Mouse (Mus musculus): ENCODE data around the gene Nectin2. TPM values are rescaled to one million over a fixed set of nuclear protein-coding genes. Genes with fewer than 3 reads are reported as not detected.
A peak's percentile ranks its signal among the peaks of the same experiment; 100 is the strongest.

Nectin2 gene
- polyA plus RNA-seq, 1 experiment, result 7.7 TPM

DNA sequence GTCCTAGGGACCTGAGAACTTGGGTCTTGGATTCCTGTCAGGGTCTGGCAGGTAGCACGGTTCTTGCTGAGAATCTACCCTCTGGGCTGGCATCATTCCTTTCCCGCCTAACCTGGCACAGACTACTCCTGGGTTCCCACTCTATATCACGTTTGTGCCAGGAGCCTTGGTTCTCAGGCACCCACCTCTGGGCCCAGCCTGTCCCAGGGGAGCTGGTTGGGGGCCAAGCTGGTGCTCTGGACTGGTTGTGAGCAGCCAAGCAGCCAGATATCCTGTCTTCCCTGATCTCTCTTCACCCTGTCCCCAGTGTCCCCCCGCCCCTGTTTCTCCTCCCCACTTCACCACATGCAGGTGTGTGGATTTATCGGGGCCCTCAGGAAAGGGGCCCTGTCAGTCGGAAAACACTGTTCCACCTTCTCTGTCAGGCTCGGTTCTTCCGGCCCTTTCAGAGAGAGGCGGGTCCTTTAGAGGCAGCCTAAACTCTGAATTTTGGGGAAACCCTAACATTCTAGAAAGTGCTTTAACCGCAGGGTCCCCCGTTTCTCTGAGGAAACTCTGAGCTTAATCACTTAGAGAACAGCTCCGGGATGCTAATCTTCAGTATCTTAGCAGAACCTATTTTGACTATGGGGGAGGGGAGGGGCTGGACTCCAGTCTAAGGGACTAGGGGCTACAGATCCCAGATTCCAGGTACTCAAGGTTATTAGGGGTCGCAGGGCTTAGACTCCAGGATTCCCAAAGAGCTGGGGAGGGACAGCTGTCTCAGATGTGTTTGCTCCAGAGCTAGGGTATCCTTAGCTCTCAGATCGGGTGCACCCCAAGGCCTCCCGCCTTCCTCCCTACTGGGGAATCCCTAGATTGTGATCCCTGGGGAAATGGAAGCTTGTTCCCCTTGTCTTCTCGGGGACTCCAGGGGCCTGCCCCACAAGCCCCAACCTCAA lies 19.4 kb upstream of the Nectin2 start:
- no peak for DNase-seq (ENCODE audit: extremely low spot score in 1 of 2, low spot score in 1 of 2)

DNA sequence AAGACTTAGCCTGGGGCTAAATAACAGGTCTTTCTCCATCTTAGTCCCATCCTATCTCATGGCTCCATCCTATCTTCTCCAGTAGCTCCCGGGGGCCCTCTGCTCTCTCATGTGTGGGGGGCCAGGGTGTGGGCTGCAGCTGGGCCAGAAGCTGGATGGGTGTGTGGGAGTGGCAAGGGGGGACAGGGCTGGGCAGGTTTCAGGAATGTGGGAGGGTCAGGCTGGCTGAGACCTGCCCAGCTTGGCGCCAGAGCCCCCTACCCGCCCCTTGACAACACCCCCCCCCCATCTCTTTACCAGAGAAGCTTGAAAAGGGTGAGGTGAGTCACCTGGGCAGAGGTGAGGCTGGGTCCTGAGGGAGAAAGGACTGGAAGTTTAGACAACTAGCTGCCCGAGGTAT lies 18.7 kb upstream of the Nectin2 start:
- DNase-seq (ENCODE audit: extremely low spot score in 1 of 2, low spot score in 1 of 2), result no peak

DNA sequence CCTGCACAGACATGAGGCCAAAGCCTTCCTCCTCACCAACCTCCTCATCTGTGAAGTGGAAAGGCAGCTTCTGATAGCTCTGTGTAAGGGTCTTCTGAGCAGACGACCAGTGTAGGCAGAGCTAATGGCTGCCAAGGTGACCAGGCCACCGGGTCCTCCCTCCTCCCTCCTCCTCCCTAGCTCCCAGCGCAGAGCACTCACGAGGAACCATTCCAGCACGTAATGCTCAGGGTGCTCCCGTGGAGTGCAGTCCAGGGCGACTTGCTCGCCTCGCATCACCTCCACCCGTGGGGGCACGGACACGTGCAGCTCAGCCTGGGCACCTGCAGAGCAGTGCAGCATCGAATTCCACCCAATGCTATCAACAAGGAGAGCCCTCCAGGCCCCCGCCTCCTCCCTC lies 18.0 kb upstream of the Nectin2 start:
- DNase-seq (ENCODE audit: extremely low spot score in 1 of 2, low spot score in 1 of 2), result no peak

DNA sequence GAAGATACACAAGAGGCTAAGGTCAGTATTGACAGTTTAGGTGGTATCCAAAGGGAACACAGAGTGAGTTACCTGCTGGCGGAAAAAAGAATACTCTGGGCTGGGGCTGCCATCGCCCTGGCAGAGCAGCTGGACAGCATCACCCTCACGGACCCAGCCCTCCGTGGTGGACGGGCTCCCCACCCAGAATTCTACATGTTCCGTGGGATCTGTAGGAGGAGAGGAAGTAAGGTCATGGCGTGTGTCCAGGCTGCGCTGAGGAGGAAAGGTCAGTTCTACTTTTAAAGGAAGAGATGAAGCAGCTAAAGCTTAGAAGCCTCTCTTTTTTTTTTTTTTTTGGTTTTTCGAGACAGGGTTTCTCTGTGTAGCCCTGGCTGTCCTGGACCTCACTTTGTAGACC lies 14.3 kb upstream of the Nectin2 start:
- DNase-seq (ENCODE audit: extremely low spot score in 1 of 2, low spot score in 1 of 2), result no peak

DNA sequence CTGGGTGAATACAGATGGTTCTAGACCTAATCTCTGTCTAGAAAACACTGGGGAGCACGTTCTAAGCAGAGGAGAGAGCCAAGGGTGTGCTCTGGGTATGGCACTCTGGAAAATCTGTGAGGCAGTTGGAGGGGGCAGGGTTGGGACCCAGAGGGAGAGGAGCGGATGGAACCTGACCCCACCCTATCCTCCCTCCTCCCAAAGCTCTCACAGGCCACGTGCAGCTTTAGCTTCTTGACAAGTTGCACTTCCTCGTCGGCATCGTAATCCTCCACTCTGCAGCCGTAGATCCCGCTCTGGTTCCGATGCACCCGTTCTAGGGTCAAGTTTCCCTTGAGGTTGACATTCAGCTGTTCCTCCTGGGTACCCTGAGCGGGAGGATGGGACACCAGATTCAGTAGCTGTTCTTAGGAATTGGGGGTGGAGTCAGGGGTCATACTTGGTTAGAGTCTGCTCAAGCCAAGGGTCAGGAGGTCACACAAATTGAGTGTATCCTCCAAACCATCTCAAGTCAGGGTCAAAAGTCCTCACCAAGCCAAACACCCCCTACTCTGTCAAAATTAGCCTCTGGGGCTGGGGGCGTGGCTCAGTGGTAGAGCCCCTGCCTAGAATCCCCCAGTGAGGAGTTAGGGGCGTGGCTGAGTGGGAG lies 13.7 kb upstream of the Nectin2 start:
- no peak for DNase-seq (ENCODE audit: extremely low spot score in 1 of 2, low spot score in 1 of 2)

DNA sequence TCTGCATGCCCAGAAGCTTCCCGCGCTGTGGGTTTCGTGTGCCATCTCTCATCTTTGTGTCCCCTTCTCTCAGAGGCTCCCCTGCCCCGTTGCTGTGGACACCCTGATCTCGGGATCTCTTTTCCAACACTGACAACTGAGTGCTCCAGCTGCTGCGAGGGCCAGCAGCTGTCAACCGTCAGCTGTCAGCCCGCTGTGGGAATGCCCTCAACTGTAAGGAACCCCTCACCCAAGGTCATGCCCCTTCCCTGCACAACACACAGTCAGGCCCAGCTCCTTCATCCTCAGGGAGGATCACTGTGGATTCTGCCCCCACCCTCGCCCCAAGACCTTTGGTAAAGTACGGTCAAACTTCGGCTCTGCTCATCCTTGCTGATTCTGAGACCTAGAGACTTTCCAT lies 12.0 kb upstream of the Nectin2 start:
- no peak for DNase-seq (ENCODE audit: extremely low spot score in 1 of 2, low spot score in 1 of 2)

DNA sequence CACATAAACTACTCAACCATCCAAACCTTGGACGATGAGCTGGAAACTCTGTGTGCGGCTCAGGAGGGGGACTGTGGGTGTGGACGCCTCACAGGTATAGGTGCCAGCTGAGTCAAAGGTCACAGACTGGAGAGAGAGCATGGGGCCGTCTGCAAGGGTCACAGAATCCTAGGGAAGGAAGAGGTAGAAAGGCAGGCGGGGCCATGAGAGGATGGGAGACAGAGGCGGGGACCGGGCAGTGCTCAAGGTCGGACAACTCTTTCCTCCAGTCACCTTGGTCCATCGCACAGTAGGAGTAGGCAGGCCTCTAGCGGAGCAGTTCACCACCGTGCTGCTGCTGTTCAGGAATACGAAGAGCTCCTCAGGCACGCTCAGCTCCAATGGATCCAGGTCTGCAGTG lies 9.7 kb upstream of the Nectin2 start:
- DNase-seq (ENCODE audit: extremely low spot score in 1 of 2, low spot score in 1 of 2), result no peak

DNA sequence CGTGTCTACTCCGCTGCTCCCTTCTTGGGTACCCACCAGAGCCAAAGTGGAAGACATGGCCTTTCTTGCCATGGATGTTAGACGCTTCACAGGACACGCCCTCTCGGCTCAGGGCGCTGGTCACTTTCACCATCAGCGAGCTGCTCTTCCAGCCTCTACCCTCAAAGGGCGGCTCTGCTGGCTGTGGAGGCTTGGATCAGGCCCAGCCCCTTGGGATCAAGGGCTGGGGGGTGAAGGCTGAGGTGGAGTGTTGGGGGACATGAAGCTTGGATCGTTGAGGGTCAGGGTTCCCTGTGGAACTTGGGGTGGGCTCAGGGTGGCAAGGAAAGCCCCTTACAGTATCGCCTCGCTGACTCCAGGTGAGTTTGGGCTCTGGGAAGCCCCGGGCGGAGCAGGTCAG lies 8.3 kb upstream of the Nectin2 start:
- DNase-seq (ENCODE audit: extremely low spot score in 1 of 2, low spot score in 1 of 2), result no peak

DNA sequence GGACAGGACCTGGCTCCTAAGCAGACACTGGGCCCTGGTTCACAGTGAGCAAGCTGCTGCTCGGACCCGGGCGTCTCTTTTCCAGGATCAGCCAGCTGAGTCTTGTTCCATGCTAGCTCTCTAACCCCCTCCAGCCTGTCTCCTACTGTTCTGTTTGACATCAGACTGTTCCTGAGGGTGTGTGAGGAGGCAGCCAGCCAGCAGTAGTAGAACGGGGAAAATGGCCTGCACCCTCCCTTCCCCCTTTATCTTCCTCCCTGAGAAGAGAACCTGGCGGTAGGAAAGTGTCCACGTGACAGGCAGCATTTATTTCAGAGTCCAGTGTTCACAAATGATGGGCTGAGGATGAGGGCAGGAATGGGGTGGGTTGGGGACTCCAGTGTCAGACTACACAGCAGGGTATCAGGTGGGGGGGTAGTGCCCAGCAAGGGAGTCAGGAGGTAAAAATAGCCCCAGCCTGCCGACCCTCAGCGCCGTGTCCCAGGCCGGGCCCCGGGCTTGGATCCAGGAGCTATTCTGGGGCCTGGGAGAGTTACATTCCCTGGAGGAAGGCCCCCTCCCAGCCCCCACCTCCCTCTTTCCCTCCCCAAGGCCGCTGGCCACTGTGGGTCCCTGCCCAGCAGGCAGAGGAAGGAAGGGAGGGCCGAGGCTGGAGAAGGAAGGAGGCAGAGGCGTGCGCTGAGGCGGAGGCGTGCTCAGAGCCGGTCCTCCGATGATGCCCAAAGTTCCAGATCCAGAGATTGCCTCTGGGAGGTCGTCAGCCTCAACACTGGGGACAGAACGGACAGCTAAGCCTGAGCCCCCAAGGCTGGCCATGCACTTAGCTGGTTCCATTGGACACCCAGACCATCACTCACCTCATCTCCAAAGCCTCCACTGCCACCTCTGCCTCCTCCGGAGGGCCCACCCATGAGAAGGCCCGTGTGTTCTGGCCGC lies 5.8 kb upstream of the Nectin2 start:
- DNase-seq (ENCODE audit: extremely low spot score in 1 of 2, low spot score in 1 of 2), result no peak

DNA sequence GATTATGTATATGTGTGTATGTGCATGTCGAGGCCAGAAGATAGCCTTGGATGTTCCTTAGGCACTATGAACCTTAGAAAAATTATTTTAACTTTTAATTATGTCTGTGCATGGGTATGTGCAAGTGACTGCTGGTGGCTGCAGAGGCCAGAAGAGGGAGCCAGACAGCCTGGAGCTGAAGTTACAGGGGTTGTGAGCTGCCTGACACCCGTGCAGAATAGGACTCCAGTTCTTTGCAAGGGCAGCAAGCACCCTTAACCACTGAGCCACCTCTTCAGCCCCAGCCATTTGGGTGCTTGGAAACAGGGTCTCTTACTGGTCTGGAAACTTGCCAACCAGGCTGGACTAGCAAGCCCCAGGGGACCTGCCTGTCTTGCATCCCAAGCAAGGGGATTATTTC lies 4.7 kb upstream of the Nectin2 start:
- no peak for DNase-seq (ENCODE audit: extremely low spot score in 1 of 2, low spot score in 1 of 2)

DNA sequence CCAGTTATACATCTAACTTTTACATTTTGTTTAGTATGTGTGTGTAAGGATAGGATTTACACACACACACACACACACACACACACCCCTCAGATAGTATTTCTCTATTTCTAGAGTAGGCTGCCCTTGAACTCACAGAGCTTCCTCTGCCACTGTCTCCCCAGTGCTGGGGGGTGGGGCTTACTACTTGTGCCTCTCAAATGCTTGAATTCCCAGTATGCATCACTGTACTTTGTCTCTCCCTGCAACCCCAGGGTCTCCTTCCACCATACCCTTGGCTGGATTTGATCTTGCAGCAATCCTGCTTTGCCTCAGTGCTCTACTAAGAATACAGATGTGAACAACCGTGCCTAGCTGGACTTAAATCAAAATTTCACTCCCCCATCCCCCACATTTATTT lies 3.8 kb upstream of the Nectin2 start:
- DNase-seq (ENCODE audit: extremely low spot score in 1 of 2, low spot score in 1 of 2), result no peak

DNA sequence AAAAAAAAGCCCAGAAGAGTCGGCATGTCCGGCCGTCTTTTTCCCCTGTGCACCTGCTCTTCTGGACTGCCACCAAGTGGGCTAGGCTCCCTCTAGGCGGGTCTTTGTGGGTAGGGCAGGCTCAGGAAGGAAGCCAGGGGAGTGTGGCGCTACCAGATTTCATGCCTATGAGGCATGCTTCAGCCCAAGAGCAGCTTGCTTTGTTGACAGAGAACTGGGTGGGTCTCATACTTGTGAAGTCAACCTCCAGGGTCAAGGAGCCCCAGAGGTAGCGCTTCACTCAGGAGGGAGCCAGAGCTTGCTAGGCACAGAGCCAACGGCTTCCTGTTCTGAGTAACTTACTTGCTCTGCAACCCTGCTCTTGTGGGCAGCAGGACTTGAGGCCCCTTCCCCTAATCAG lies 3.3 kb upstream of the Nectin2 start:
- DNase-seq (ENCODE audit: extremely low spot score in 1 of 2, low spot score in 1 of 2), result no peak

DNA sequence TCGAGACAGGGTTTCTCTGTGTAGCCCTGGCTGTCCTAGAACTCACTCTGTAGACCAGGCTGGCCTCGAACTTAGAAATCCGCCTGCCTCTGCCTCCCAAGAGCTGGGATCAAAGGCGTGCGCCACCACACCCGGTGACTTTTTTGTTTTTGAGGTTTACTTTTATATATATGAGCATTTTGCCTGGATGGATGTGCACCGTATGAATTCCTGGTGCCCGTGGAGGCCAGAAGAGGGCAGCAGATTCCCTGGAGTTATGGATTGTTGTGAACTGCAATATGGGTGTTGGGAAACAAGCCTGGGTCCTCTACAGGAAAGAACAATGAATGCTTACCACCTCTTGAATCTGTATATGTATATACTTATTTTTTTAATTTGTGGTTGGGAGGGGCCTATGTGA lies 2.4 kb upstream of the Nectin2 start:
- DNase-seq (ENCODE audit: extremely low spot score in 1 of 2, low spot score in 1 of 2), result no peak

DNA sequence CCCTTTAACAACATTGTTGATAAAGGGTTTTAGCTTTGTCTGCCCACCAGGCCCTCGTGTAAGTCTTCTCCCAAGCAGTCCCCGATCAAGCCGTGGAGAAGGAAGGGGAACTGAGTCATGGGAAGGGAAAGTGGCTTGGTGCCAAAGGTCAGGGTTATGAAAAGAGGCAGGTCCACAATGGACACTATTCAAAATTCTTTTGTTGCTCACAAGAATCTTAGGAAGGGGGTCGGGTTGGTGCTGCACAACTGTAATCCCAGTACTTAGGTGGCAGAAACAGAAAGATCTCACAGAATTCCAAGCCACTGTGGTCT lies 744 bp upstream of the Nectin2 start:
- DNase-seq (ENCODE audit: extremely low spot score in 1 of 2, low spot score in 1 of 2), result no peak

DNA sequence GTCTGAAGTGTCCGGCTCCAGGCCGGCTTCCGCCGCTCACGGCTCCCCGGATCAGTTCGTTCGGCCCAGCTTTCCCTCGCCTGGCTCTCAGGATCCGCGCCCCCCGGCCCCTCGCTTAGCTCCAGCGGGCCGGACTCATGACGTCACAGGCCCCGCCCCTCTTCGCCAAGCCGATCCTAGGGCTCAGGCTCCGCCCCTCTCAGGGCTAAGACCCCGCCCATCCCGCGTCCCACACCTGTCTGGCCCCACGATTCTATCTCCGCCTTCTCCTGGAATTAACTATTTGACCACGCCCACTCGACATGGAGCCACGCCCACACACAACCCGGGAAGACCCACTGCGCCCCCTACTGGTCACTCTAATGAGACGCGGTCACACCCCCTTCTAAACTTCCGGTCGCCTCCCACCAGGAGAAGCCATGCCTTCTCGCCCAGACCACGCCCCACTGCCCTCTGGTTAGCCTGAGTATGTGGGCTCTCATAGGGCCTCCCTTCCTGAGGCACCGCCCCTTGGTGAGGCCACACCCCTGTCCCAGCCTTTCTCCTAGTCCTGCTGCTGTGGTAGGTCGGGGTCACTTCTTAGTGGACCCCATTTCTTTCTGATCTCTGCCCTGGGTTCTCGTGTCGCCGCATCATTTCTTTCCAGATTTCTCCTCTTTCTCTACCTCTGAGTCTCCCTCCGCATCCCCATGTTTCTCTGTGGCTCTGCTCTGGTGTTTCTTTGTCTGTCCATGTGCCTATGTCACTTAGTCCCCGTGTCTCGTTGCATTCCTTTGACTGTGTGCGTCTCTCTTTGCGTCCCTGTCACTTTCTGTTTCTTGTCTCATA lies 680 bp downstream of the Nectin2 start:
- DNase-seq (ENCODE audit: extremely low spot score in 1 of 2, low spot score in 1 of 2), result peak; percentile 89 to 95

DNA sequence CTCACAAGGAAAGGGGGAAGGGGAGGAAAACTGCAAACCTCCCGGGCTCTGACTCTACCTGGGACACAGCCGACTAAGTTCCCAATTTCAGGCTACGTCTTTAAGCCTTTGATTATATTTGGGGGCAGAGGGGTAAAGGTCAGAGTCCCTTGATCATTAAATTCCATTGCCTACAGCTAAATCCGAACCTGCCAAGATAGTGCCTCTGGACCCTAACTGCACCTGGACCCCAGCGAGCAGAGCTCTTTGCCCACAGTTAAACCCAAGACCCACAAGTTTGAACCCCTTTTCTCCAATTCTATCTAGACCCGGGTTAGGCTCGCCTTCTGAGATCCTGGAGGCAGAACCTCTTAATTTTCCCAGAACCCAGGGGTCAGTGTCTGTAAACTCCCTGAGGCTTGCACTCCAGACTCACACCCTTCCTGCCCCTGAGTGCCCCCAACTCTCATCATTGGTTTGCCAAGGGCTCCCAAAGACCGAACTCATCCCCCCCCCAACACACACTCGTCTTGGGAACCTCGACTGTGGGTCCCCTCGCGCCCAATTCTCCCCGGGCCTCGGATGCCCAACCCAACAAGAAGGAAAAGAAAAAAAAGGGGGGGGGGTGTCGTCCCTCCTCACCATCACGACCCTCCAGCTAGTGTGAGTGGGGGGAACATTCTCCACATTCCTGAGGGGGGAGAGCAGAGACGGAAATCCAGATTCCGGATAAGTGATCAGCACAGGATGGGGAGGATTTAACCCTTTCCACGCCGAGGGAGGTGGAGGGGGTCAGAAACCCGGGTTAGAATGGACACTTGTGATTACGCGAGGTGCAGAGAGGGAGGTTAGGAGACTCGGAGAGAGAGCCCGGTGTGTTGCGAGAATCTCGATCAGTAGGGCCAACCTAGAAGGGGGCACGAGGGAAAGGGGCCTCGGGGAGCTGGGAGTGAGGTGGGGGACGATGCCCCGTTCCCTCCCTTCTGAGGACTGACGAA lies 1.8 kb downstream of the Nectin2 start:
- DNase-seq (ENCODE audit: extremely low spot score in 1 of 2, low spot score in 1 of 2), result peak in 1 of 2 experiments; percentile 10

DNA sequence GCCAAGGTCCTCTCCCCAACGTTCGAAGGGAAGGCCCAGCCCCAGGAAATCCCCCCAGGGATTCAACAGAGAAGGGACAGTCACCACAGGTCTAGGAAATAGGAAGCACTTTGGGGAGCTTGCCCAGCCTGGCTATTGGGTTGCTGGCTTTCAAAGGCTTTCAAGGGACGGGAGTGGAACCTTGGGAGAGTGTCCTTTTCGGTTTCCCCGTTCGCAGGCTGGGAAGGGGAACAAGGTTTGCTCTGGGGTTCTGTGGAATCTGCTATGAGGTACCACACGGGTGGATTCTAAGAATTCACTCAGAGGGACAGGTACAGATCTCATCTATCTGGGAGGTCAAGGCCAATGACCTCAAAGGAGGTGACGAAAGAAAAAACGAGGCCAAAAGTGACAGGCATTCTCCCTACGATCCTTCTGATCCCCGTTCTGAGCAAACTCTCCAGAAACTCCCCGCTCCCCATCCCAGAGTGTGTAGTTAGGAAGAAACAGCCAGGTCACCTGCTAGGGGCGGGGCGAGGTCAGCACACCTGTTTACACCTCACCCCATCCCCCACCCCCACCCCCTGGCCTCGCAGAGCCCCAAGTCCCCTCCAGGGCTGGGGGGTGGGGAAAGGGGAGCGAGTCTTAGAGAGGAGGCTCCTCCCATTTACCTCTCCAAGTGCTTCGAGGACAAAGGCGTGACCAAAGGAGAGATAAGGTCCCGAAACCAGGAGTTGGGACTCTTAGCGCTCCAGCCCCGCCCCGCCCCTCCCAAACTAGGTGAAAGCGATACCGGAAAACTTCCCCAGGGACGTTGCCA lies 2.7 kb downstream of the Nectin2 start:
- DNase-seq (ENCODE audit: extremely low spot score in 1 of 2, low spot score in 1 of 2), result no peak

DNA sequence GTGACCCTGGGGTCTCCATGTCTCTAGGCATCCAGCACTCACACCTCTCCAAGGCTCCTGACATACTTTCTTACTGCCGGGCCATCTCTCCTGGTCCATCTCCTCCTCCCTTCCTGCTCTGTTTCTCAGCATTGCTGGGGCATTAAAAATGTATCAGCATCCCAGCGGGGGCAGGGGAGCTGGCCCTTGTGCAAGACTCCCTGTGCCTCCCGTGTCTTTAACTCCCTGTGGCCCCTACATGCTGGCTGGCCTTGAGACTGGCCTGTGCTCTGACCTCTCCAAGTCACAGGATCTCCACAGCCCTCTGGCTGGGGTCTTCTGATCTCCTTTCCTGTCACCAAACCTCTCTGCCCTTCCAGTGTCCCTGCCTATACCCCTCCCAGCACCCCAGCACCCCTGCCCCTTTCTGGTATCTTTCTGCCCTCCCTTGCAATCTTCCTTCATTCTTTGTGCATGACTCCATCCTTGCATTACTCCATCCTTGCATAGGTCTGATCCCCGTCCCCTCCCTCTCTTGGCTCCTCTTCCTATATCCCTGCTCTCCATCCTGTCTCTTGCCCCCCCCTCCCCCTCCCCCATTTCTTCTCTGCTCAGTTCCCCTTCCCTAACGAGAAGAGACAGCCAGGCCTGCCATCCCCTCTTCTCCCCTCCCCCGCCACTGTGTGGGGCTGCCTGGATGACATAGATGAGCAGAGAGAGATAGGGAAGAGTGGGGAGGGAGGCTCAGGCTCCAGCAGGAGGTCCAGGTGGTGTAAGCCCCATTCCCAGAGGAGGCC lies 3.7 kb downstream of the Nectin2 start:
- DNase-seq (ENCODE audit: extremely low spot score in 1 of 2, low spot score in 1 of 2), result no peak
